Mouse (Mus musculus) MEL (cell line): Measurements from ENCODE around the gene Slc38a4.

Experiments used
- CHD2 ChIP-seq: IDR thresholded peaks from 2 replicates; pipeline ENCODE4 v1.6.1; 2011; ENCODE audit warnings: low read length, improper control_type of control experiment
- CTCF ChIP-seq, 3 experiments: IDR thresholded peaks in 2 of 3; conservative IDR thresholded peaks in 1 of 3; 2 replicates each; pipeline ENCODE4 v1.5.1; 2011 to 2012; ENCODE audit warnings: low read length in 3 of 3, low read depth in 2 of 3, mild to moderate bottlenecking in 2 of 3, improper control_type of control experiment in 1 of 3, inconsistent platforms in 1 of 3, mixed read lengths in 1 of 3, moderate library complexity in 1 of 3; ENCODE audit not compliant: control insufficient read depth in 1 of 3, insufficient read depth in 1 of 3, poor library complexity in 1 of 3, severe bottlenecking in 1 of 3
- POLR2A ChIP-seq, 2 experiments: IDR thresholded peaks; 2 replicates each; pipeline ENCODE4 v1.6.1; 2011 to 2012; ENCODE audit warnings: low read length in 2 of 2, mild to moderate bottlenecking in 2 of 2, control low read depth in 1 of 2, improper control_type of control experiment in 1 of 2, low read depth in 1 of 2, moderate library complexity in 1 of 2; ENCODE audit not compliant: control insufficient read depth in 1 of 2, insufficient read depth in 1 of 2, poor library complexity in 1 of 2
- TCF12 ChIP-seq: IDR thresholded peaks from 2 replicates; pipeline ENCODE4 v1.6.1; 2014; ENCODE audit warnings: low read depth, mild to moderate bottlenecking, inconsistent platforms, low read length, improper control_type of control experiment, moderate library complexity

- TF ChIP-seq CHD2 (no peak), POLR2A (IDR thresholded peaks at IDR 0.05; ENCODE audit: control insufficient read depth in 1 of 2, insufficient read depth in 1 of 2, low read depth in 1 of 2, low read length in 2 of 2, poor library complexity in 1 of 2) (no peak), CTCF (IDR thresholded peaks at IDR 0.05 in 2 of 3, conservative IDR thresholded peaks at IDR 0.05 in 1 of 3; ENCODE audit: control insufficient read depth in 1 of 3, insufficient read depth in 1 of 3, low read depth in 2 of 3, low read length in 3 of 3, poor library complexity in 1 of 3, severe bottlenecking in 1 of 3) (no peak), TCF12 (no peak)
Observed at GRCm38 (mm10) chr15:97001886-97002285, 53.9 kb downstream of the Slc38a4 start.
